Mouse (Mus musculus) spleen, postnatal 36 days (tissue): ENCODE data around the gene B3gat1.

ENCODE experiments used
- DNase-seq, 2 experiments: peaks; one replicate each; pipeline ENCODE4 v3.0.0; 2022; ENCODE audit warnings: low spot score in 2 of 2, mixed read lengths in 1 of 2

Gene B3gat1

DNA sequence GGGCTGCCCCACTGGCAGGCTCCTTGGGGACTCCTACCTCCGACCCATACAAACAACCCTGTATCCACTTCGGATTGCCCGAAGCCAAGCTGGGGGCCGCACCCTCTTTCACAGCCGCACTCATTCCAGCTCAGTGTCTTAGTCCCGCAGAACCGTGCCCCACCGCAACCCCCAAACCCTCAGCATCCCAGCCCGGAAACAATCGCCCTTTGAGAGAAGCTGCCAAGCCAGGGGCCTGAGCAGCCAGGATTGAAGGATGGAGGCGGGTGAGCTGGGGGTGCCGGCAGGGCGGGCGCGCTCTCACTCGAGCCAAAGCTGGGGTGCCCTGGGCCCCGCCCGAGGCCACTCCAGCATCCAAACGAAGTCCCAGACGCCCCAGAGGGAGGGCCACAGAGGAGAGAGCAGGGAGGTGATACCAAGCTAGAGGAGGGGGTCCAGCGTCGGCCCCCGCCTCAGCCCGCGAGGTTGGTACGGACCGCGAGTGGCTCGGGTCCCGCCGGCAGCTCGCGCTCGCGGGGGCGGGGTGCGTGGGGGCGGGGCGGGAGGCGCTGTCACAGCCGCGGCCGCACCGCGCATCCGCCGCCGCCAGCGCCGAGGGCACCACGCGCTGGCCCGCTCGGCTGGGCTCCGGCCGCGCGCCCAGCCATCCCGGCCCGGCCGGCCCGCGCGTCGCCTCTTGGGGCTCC is at the start of gene B3gat1:
B3gat1 (plus strand) TSS at position 523 of the 686 bp plus-strand sequence.
- DNase-seq, result no peak

DNA sequence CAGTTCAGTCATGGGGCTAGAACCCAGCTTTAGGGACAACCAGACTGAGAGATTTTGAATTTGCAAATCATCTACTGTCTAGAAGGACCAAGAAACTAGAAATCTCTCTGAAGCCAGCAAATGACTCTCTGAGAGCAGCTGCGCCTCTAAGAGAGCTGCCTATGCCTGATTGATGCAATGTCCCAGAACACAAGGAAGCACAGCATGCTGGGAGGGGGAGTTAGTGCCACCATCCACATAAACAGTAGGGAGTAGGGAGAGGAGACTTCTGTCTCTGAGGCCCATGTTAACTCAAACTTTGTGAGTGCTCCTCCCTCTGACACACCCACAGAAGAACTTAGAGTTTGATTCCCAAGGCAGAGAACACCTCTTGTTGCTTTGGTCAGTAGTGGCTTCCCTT is 44.4 kb upstream of the B3gat1 start:
- no peak for DNase-seq

DNA sequence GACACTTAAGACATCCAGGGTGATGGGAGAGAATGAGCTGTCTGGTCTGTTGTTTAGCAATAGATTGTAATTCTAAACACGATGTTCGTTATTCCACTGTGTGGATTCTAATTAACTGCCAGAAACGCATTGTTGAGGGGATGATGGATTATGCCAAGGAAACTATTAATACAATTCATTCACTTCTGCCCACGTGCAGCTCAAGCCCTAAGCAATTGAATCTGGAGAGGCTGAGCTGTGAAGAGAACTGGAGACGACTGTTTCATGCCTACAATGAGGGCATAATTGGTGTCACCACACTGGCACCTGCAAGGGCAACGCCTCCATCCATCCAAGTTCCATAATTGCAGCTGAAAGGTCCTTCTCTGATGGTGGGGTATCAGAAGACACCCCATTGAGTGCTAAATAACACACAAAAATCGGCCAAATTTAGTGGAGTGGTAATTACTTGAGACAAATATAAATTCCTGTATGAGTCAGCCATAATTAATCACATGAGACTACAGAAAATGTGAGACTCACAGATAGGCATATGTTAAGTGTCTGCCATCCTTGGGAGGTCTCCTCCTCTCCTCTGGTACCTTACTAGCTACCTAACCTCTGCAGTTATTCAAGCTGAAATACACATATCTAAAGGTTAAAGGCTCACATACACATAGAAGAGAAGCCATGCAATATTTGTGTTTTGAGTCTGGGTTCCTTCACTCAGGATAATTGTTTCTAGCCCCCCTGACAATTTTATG is 43.4 kb upstream of the B3gat1 start:
- DNase-seq, result no peak

DNA sequence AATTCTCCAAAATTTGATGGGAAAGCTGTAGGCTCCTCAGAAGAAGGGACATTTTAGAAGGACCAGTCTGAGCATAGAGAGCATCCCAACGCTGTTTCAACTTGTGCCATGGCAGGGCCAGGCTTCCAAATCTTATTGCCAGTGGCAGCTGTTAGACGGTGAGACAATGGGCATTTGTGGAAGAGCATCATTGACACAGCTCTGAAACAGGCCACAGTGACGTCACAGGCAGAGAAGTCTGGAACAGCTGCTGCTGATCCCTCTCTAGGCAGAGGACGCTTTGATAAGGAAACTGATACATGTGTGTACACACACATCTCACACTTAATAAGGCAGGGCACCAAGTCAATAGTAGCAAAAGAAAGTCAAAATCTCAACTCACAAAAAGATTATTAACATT is 40.9 kb upstream of the B3gat1 start:
- DNase-seq, result no peak

DNA sequence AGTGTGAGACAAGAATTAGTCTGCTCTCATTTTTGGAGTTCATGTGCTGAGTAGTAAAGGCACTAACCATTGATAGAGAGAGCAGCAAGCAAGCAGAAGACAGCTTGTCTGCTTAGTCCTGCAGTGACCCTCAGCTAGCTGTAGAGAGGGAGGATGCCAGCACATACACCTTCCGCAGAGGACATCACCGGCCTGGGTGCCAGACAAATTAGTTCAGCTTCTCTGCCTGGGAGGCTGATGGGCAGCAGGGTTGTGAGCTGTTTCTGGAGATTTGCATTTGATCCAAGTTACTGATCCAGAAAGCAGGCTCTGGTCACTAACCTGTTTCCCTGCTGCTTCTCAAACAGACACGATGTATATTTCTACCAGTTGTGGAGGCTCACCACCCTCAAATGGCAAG is 38.9 kb upstream of the B3gat1 start:
- no peak for DNase-seq

DNA sequence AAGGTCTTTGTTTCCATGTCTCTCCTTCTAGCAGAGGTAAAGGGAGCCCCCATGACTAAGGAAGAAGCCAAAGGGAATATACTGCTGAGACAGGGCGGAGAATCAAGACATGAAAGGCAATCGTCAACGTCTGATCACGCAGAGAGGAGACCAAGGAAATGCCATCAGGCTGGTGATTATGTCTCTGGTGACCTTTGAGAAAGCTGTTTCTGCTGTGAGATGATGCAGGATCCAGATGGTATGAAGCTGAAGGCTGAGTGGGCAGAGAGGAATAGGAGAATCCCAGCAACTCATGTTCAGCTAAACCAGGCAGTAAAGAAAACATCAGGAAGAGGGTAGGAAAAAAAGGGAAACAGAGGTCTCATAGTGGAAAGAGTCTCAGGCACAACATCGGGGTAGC is 38.4 kb upstream of the B3gat1 start:
- no peak for DNase-seq

DNA sequence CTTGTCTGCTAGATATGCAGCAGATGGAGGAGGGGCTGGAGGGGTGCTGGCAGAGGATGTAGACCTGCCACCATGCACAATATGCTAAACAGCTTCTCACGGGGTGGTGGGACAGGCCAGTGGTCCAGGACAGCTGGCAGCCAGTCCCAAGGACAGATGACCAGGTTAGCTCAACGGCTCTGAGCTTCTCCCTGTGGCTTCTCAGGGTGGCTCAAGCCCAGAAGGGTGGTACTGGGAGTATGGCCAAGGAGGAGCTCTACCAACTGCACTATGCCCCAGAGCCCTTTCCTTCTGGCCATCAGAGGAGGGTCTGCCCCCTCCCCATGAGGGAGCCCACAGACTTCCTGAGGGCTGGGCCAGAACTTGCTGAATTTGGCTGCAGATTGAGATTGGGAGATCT is 35.2 kb upstream of the B3gat1 start:
- DNase-seq, result no peak

DNA sequence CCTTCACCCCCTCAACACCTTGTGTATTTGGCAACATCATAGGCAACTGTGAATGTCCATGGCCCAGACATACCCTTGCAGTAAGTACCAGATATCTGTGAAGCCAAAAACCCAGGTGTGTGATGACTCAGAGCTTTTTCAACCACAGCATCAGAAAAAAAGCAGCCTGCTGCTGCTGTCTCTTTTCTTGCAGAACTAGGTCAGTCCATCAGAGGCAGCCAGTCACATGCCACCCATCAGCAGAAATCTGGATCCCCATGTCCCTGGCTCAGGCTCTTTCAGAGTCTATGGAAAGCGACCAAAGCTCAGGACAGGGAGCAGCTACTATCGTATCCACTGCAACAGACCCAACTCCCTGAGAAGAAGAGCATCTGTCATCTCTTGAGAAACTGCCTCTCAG is 33.2 kb upstream of the B3gat1 start:
- DNase-seq, result no peak

DNA sequence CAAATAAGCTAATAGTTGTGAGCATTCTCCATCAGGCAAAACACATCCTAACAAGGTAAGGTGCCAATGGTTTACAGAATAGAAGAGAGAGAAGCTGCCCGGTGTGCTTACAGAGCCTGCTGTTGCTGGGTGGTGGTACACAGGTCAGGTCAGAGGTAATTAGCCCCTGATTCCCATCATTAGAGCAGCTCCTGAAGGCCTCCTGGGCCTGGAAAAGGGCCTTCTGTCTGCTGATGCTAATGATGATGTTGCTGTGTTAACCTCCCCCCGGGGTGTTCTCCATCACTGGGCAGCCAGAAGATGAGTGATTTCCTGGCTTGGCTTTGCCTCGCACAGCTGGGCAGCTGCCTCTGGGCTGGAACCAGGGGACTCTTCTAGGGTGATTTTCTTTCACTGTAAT is 15.1 kb upstream of the B3gat1 start:
- DNase-seq, result no peak

DNA sequence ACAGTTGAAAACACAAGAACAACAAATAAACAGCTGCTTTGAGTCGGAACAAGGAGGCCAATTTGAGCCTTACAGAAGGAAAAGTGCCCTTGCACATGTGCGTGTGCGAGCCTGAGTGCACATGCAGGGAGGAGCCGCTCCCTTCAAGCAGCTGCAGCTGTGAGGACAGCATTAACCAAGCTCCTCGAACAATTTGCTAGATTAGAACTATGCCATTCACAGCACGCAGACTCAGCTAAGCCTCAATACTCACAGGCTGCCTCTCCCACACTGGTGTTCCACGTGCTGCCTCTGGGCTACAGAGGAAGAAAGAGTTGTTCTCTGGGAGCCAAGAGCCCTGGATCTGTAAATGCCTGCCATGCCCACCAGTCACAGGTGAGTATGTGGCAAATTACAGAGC is 11.8 kb upstream of the B3gat1 start:
- no peak for DNase-seq

DNA sequence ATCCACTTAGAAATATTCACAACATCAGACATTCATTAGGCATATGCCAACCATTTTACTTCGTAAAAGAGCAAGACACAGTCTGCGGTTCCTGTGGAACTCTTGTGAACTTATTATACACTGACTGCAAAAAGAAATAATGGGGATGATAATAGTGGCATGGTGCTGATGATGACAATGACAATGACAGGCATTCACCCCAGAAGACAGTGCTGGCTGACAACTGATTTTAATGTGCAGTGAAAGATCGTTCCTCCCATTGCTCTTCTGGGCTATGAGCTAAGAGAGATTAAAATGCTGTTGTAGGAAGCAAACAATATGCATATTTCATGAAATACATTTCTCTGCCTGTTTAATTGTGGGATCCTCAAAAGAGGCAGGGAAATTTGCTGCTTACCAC is 7.8 kb upstream of the B3gat1 start:
- no peak for DNase-seq

DNA sequence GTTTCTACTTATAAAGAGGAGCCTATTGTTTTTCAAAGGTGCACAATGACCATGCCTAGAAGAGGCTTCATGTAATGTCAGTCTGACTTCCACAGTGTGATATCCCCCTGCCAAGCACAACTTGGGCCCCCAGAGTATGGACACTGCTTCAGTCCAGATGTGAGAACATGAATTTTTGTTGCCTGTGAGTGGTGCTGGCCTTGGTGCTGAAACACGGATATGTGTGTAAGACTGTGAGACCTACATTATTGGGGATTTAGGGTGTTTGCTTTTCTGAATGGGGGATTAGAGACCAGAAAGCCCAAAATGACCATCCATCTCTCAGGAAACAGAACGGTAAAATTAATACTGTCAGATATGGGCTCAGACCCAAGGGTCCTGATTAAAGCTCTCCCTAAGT is 6.1 kb upstream of the B3gat1 start:
- DNase-seq, result no peak

DNA sequence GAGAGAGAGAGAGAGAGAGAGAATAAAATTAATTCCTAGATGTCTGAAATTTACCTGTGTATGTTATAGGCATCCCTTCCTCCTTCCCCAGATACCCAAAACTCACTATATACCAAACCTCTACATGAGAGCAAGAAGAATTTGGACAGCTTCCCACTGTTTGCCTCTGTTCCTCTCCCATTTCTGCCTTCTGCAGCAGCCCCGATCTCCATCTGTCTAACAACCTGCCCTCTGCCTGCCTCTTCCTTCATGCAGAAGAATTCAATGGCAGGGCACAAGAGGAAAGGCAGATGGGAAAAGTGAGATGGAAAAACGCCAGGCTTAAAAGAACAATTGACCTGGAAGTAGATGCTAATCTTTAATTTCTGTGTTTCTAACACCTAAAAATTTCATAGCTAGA is 5.0 kb upstream of the B3gat1 start:
- no peak for DNase-seq

DNA sequence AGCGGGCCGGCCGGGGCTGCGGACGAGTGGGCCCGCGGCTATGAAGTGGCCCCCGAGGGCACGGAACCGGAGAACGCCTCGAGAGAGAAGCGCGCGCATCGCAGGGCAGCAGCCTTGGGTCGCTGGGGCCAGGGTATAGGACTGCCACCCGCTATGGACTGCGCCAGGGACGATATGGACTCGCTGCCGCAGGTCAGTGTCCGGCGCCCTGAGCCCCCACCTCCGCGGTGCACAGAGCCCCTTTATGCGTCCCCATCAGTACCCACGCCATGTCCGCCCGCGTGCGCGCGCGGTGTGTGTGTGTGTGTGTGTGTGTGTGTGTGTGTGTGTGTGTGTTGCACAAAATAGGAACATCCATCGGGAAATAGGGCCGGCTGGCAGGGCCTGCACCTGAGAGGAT is 458 bp downstream of the B3gat1 start:
- no peak for DNase-seq

DNA sequence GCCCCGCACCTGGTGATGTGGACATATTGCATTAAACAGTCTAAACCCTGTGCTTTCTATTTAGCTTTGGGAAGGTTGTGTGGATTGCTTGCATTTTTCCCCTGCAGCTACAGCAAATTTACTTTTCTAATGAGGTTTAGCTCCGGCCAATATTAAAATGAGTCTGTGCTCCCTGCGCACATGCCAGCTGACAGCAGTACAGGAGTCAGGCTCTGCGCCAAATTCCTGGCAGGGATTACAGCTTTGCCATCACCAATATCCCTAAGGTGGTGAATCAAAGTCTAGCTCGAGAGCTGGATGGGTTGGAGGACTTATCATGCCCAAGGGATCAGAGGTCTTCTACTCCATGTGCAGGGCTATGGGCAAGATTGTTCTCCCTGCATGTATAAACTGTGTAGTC is 3.6 kb downstream of the B3gat1 start:
- DNase-seq, result no peak

DNA sequence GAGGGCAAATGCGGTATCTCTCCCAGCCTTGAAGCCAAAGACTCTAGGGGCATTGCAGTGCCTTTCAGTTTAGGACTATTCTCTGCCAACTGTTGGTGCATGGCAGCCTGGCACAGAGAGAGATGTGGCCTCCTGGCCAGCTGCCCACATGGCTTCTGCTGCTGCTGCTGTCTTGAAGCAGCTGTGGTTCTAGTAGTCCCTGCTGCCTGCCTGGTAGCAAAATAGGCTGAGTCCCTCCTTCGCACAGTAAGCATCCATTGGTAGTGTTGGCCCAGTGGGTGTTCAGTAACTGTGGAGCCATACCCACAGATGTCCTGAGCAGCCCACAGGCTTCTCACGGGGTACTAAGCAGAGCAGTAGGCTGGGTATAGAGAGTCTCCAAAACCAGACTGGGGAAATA is 9.3 kb downstream of the B3gat1 start:
- no peak for DNase-seq

DNA sequence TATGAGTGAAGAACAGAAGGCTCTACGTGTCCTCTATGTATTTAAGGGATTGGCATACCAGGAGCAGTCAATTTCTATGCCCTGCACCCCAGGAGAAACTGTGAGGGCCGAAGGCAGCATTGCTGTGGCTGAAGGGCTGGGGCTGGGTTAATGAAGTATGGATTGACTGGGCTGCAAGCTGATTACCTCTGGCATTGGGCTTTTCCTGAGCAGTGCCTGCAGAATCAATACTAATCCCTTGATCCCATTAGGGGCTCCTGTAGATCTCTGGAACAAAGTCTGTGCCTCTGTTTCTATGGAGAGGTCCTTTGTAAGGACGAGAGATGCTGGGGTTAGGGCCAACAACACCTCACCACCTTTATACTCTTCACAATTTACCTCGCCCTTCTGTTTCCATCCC is 13.6 kb downstream of the B3gat1 start:
- DNase-seq, result no peak

DNA sequence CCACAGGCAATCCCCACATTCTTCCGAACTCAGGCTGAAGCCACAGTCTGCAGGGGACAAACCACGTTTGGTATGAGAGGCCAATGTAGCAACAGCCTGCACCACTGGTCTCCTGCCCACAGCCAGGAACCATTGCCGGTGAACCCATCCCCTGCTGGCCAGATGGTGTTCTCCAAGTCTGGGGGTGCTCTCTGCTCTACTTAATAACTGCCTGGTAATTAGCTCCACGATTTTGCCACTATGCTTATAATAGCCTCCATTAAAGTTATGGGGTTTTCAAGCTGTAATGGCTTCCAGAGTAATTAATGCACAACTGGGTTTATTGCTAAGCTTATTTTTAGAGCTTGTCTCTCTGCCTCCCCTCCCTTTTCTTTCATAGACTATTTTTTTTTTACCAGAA is 15.4 kb downstream of the B3gat1 start:
- DNase-seq, result no peak

DNA sequence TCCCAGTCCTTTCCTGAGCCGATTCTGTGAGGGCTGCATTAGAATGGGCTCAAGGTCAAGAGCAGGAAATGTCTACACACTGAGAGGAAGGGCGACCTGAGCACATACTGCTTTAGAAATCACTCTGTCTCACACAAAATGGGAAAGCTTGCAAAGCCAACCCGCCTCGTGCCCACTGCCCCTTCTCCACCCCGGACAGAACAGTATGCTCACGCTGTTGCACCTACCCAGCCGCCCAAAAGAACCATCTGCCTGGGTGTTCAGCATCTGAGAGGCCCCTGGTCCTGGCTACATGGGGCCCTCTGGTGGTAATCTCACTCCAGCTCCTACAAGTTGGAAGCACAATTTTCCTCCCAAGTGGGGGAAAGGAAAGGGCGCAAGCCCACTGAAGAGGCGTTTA is 26.6 kb downstream of the B3gat1 start:
- DNase-seq, result no peak

DNA sequence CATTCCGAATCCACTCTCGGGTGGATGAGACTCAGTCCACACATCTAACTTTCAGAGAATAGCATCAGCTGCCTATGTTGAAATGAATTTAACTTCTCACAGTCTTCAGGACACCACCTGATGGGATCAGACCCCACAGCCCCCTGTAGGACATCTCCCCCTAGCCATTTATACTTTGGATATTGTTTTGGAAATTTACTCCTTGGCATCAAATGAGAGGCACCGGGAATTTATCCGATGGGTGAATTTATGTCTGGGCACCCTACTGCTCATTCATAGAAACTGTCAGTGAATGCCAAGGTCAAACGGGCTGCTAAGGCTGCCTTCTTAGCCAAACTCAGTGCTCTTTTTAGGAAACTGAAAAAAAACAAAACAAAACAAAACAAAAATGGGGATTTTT is 27.0 kb downstream of the B3gat1 start:
- DNase-seq, result no peak

DNA sequence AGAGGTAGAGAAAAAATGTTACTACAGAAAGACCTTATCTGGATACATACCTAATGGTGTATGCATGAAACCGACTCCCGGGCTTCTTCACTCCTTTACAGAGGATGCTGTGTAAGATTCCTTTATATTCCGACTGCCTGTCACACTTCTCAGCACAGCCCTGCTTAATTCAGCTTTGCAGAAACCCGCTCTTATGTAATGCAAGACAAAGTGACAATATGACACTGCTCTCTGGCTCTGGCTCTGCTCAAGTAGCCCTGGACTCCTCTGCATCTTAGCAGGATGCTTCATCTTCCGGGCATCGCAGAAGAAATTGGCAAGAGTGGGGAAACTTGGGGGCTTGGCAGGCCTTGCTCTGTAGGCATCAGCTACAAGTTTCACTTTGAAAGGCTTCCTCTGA is 28.9 kb downstream of the B3gat1 start:
- no peak for DNase-seq

DNA sequence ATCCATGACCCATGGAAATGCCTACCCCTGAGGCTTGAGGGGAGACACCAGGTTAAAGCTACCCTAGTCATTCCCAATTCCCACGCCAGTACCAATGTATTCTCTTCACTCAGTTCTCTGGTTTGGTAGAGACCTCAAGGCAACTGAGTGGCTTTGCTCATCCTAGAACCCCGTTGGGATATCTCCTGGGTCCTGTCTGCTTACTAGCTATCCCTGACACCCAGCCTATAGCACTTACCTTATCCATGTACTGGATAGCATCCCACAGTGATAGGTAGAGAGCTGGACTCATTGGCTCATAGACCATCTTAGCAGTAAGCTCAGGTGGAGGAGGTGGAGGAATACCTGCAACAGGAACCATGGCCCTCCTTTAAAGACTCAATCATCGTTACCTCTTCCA is 34.7 kb downstream of the B3gat1 start:
- no peak for DNase-seq

DNA sequence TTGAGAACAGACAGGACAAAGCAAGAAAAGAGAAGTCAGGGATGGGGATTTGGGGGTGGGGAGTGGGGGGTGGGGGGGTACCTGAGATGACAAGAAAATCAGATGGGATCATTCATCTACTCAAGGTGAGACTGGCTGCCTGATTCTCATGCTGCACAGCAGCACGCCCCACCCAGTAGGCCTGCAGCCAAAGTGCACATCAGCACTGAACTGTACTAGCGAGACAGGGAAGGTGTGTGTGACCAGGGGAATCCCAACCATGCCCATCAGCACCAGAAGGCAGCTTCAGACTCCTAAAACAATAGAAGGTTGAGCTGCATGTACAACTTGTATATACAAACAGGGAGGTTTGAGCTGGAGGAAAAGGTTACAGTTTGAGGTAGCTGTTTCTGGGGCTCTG is 42.2 kb downstream of the B3gat1 start:
- no peak for DNase-seq
